Mouse (Mus musculus): ENCODE data around the gene Prn.

Gene Prn

DNA sequence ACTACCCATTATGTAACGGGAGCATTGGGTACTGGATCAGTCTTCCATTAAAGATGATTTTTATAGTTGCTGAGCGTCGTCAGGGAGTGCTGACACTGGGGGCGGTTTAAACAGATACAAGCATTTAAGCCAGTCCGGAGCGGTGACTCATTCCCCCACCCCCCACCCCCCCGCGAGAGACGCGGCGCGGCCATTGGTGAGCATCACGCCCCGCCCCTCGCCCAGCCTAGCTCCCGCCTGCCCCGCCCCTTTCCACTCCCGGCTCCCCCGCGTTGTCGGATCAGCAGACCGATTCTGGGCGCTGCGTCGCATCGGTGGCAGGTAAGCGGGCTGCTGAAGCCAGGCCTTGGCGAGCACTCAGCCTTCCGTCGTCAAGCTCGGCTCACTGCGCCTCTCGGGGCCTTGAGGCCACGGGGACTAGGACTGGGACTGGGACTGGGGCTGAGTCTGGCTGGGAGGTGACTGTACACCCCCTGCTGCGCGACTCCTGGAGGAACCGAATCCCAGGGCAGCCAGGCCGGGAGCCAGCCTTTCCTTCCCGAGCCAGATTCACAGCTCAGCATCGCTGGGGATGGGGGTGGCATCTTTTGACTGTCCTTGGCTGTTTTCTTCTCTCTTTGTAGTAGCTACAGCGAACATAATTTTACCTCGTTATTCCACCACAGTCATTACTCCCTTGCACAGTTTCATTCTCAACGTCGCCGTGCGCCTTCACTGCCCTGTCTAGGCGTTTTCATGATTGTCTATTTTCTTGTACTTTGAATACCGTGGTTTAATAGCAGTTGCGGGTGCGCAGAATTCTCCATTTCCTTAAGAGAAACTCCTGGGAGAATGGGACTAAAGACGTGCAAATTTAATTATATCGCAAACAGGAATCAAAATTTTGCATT is at the start of gene Prn, which contains the start of gene Prnp:
TSS of gene Prn (plus strand) at position 275 of the 890 bp plus-strand sequence.
TSS of gene Prnp (plus strand) at position 246 of the 890 bp plus-strand sequence.
- peak; percentile 91 for DNase-seq (ENCODE audit: low spot score)

DNA sequence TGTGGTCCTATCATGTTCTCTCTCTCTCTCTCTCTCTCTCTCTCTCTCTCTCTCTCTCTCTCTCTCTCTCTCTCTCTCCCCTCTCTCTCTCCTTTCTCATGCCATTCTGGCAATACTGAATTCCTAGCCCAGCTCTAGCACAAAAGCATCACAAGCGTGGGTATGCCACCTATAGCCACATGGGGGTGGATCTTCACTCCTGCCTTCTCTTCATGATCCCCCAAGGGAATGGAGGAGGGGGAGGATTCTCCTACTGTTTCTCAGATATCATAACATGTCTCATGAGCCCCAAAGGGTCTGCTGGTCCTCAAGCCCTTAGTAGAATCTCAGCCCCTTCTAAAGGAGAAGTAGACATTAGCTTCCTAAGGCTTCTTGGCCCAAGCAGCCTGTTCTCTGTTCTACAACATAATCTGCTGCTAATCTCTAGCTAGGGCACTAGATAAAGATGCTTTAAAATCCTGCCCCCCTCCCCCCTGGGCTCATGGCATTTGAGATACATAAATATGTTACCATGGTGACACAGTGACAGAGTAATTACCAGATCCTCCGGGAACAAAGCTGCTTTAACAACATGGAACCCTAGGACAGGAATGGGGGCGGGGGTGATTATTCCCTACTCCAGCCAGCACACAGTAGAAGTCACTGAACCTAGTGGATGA is 47.0 kb upstream of the Prn start:
- no peak for DNase-seq (ENCODE audit: low spot score)

DNA sequence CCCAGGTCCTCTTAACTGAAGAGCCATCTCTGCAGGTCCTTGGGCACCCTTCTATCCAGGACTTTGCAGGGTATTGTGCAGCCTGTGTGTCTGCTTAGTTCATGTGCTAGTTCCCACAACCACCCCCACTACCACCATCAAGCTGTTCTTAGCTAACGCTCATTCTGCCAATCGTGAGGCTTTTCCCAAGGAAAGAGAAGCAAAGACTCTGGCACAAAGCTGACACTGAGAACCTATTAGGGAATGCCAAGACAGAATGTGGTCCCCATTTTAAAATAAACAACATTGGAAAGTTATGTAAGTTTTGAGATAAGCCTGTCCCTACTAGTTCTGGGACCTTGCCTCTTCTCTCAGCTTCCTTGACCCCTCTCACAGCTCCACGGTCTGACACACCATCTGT is 46.3 kb upstream of the Prn start:
- DNase-seq (ENCODE audit: low spot score), result no peak

DNA sequence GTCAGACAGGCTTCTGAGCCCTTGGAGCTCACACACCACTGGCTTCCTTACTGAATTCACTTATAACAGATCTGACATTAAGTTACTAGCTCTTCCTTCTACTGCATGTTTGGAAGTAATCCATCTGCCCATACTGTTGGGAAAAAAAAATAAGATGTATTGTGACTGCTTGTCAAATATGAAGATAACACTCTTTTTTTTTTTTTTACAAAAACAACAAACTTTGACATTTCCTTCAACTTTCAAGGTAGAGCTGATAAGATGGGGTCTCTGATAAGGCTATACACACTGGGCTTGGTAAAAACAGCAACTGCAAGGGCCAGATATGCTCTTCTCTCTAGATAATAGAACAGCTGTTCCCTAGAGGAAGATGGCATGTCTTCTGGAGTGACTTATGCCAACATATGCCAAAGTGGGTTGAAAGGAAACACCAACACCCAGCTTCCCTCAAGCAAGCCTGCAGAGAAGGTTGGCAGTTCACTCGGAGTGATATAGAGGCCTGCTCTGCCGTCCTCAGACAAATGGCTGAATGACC is 45.4 kb upstream of the Prn start:
- no peak for DNase-seq (ENCODE audit: low spot score)

DNA sequence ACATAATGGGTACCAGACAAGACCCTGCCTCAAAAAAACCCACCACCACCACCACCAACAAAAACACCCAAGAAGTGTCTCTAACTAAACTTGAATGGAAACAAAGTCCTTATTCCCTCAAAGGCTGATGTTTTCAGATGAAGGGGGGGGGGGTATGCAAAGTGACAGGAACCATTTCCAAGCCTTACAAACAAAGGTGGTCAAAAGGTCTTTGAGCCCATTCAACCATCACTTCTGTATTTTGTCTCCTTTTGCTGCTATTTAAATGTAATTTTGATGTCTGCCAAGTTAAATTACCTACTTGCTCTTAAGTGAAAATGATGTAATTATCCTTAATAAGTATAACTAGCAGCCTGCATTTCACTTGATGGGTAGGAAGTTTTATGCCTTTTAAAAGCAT is 43.1 kb upstream of the Prn start:
- no peak for DNase-seq (ENCODE audit: low spot score)

DNA sequence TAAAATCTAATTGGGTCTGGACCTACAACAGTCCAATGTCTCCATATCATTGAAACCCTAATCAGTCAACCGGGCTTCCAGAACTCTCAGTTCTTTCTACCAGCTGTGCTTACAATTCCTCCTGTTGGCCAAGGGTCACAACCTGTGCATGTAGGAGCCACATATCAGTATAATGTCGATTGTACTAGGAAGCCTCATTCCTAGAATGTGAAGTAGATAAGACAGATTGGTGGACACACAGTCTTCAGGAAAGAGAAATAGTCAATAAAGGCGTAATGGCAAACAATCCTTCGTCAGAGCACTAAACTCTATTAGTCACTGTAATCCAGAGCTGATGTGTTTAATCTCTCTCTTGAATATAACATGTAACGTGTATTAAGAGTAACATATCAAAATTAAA is 40.8 kb upstream of the Prn start:
- no peak for DNase-seq (ENCODE audit: low spot score)

DNA sequence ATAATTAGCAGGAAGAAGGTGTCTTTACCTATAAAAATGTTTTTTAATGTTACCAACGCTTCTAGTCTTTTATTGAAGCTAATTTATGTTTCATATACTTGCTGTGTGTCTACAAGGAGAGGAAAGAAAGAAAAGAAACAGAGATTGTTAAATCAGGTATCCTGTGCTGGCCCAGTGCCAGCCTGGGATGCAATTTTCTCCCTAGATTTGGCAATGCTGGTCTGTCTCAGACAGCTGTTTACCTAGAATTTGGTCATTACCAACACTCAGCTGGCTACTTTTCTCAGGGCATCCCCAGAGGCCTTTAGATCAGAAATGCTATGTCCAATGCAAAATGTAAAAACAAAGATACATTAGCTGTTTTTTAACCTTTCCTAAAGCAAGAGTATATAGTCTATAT is 36.4 kb upstream of the Prn start:
- DNase-seq (ENCODE audit: low spot score), result no peak

DNA sequence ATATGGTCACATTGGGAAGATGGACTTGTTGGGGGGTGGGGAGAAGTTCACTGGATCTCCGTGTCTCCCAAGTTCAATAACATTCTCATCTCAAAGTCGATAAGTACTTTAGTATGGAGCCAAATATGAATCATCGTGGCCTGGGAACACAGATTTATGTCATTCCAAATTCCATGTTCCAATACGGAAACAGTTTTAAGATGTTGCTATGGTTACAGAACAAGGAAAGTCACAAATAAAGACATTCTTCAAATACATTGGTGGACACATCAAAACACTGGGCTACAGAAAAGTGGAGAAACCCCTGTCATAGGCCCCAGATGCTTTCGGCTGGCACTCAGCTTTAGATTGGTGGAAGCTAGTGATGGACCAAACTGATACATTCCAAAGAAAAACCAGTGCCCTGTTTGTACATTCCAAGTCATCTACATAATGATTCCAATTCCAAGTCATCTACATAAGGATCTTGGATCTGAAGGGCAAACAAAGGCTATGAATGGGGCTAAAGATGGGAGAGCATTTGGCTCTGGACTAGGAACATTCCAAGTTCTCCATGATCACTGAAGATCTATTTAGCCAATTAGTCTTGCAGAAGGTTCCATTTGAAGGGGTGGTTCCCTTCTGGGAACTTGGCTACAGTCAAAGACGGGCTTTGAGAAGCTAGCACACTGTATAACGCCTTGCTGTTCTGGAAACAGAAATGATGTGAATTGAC is 33.0 kb upstream of the Prn start:
- DNase-seq (ENCODE audit: low spot score), result no peak

DNA sequence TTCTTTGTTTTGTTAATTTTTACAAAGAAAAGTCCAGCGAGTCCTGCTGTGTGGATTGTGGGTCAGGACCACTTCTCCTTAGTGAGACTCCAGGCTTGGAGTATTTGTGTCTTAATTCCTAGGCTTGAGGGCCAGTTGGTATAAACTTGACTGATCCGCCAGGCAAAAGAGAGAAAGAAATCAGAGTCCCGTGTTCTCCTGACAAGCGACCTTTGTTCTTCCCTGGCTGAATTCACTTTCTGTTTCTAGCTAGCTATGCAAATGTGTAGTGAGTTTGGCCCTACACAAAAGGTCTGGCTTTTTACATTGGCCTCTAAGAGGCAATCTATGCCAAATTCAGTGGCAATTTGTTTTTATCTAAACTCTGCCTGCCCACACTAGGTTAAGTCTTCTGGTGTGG is 28.0 kb upstream of the Prn start:
- DNase-seq (ENCODE audit: low spot score), result no peak

DNA sequence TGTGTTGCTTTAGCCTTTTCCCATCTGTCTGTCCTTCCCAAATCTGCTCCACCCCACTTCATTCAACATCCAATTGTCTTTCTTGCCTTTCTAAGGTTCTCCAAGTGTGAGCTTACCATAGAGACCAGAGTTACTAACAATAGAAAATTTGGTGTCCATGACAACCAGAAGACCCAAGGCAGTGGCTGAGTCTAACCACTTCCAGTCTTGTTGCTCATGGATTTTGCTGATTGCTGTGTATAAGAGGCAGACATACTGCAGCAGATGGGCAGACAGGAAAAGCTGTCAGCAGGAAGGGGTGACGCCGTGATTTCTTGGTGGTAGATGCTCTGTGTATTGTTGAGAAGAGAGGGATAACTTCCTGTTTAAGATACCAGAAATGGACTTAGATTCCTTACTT is 26.6 kb upstream of the Prn start:
- DNase-seq (ENCODE audit: low spot score), result no peak

DNA sequence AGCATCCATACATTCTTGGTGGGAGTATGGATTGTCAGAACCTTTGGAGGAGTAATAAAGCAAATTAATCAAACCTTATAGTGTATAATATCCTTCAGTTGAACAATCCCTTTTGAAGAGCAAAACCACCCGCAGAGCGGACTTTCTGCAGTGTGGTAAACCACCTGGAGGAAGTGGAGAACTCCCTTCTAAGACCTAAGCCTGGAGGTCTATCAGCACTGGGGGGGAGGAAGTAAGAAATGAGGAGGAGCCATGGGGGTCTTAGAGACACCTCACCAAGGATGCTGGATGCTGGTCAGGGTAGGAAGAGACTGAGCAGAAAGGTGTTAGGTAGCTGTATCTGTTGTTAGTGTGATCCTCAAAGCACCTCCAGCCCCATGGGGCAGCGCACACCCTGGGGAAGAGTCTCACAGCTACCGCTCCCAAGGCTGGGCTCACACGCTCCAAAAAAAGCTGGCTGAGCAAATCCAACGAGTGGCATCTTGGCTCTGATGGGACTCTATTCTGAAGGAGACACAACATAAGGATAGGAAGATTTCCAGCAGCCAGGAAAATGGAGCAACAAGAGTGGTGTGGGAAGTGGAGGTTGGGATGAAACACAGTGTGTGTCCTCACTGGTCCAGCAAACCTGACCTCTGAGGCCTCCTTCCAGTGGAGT is 23.1 kb upstream of the Prn start:
- no peak for DNase-seq (ENCODE audit: low spot score)

DNA sequence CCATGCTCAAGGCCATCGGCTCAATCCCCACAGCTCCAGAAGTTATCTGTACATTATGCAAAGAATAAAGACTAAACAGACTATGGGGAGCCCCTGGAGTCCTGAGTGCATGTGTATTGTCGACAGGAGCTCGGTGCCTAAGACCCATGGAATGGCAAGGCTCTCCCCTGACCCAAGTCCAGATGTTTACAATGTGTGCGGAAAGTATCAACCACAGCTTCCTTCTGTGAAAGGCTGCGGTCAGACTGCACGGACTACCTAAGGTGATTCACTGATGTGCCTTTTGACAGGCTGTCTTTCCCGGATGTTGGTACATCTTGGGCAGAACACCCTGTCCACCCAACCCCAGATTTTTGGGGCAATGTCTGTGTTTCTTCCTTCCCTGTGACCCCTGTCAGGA is 21.5 kb upstream of the Prn start:
- DNase-seq (ENCODE audit: low spot score), result no peak

DNA sequence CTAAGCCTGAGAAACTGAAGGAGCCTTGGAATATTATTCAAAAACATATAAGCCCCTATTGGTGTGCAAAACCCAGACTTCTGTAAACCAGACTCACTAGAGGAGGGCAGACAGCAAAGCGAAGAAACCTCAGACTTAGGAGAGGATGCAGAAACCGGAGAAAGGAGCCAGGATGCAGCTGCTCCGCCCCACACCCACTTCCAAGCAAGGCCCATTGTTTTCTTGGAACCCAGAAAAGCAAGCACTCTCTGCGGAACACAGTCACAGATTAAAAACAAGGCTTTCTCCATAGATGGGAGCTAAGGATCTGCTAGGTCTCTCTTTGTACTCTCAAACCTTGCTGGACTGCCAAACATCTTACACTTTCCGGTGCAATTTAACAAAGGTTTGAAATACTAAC is 17.2 kb upstream of the Prn start:
- no peak for DNase-seq (ENCODE audit: low spot score)

DNA sequence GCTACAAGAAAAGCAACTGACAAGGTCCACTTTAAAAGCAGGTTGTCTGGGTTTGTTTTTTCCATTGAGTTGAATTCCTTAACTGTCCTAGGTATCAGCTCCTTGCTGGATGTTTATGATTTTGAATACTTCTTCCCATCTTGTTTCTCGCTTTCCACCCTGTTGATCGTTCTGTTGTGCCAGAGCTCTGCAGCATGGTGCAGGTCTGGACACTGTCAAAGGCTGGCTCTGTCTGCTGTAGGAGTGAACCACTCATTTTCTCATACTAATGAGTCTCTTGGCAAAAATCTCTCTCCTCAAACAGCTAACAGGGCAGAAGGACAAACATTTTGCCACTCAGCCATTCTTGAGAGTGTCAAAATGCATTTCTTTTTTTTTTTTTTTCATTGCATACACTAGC is 14.7 kb upstream of the Prn start:
- no peak for DNase-seq (ENCODE audit: low spot score)

DNA sequence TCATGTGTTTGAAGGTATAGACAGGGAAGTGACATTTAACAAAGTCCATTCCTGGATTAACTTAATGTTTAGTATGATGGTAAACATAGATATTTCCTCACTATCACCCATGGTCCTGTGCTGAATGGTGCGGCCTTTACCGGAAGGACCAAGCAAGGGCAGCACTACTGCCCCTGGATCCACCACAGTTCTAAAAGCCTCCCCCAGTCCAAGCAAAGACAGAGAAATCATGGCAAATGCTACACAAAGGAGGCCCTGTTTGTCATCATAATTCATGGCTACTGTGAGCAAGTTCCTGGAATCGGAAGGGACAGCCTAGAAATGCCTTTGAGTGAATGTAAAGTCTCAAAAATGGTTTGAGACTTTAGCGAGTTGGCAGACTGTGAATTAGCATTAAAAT is 13.7 kb upstream of the Prn start:
- no peak for DNase-seq (ENCODE audit: low spot score)

DNA sequence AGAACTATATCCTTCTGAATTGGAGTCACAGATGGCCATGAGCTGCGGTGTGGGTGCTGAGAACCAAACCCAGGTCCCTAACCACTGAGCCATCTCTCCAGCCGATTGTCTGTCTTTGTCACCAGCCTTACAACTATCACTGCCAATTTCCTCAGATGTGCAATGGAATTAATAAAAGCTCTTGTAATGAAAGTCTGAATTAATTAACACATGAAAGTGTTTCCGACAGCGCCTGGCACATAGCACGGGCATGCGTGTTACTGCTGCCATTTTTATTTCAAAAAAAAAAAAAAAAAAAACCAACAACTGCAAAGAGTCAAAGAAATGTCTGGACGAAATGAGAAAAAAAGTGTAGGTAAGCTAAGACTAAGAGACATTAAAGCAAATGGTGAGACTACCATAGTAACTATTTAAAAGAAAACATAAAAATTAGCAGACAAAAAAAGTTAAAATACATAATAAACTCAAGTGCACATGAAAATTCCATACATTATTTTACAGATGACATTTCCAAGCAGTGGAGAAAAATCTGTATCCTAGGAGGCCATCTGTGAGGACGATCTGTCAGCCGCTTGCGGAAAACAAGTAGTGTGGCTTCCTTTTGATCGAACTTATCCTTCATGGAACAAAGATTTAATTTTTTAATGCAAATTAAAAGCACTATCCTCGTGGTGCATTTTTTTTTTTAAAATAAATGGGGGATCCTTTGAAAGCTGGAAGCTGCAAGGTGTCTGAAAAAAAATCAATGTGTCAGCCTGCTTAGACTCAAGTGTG is 12.2 kb upstream of the Prn start:
- DNase-seq (ENCODE audit: low spot score), result no peak

DNA sequence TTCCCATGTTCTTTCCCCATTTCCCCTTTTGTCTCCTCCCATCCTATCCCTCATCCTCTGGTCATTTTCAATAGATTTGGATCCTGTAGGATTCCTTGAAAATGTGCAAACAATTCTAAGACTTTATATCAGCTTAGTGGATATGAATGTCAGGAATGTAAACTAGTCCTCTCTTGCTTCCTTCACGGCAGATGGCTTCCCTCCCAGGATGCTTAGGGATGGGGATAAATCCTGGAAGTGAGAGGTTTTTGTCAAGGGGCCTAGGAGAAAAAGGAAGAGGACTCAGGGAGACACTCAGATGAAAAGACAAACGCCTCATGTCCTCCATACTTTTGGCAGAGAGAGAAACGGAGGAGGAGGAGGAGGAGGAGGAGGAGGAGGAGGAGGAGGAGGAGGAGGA is 7.3 kb upstream of the Prn start:
- DNase-seq (ENCODE audit: low spot score), result no peak

DNA sequence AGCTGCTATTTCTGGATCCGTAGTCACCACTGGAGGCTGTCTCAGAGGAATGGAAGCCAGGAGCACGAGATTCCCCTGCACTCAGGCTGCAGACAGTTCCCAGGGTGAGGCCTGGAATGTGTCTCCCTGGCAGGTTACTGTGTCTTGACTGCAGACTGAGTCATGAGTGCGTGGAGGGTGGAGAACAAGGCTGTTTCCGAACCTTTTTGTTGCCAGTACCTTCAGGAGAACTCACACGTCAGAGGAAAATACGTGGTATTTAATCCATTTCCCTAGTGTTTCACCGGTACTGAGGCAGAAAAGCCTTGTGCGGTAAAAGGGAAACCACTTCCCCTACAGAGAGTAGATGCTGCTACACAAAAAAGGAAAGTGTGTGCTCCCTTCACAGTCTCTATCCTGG is 6.9 kb upstream of the Prn start:
- no peak for DNase-seq (ENCODE audit: low spot score)

DNA sequence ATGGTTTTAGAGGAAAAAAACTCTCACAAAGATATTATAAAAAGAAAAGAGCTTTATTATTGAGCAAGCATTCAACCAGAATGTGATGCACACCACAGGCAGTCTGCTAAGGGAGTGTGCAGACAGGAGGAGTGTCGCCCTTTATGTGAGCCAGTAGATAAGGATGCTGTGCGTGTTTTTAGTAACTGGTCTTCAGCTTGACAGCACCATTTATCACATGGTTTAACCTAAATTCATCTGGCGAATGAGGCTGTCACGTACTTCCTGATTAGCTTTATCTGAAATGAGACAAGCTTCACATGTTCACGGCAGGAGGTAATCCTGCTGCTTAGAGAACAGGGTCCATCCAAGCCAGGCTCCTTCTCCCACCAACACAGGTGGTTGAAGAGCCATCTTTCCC is 4.7 kb upstream of the Prn start:
- no peak for DNase-seq (ENCODE audit: low spot score)

DNA sequence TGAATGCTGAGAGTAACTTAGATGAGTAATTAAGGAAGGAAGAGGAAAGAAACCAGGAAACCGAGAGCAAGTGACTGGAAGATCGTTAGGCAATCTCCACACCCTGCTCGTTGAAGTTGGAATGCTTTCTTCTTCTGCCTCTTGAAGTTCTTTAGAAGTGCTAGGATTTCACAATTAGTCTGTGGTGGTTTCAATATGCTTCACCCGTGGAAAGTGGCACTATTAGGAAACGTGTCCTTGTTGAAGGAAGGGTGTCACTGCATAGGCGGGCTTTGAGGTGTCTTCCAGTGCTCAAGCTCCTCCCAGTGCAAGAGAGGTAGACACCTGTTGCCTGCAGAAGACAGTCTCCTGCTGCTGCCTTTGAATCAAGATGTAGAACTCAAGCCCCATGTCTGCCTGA is 4.0 kb upstream of the Prn start:
- no peak for DNase-seq (ENCODE audit: low spot score)

DNA sequence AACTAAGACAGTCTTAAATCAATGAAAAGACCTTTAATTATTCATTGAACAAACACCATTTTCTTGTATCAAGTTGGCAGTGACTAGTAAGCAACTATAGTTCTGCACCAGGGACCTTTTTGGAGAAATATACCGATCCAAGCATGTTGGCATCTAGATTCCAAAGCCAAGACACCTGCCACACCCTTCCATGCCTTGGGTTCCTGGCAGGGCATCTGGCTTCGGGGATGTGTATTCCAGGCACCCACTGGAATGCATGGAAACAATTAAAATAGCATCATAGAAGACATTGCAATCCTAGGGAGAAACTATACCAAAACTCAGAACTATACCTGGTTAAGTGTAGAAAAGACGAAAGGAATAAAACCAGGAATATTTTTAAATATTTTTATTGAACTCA is 3.5 kb upstream of the Prn start:
- DNase-seq (ENCODE audit: low spot score), result no peak
